Mouse (Mus musculus) C2C12 (cell line): ENCODE results near the gene Erc1.

Experiments used
- CTCF ChIP-seq: IDR thresholded peaks from one replicate; pipeline ENCODE4 v1.5.1; 2011; ENCODE audit not compliant: control insufficient read depth, insufficient read depth, insufficient read length
- MAX ChIP-seq: IDR thresholded peaks from one replicate; pipeline ENCODE4 v1.6.1; 2011; ENCODE audit warnings: mild to moderate bottlenecking, control low read depth
- MYOG ChIP-seq: IDR thresholded peaks from one replicate; pipeline ENCODE4 v1.6.1; 2011; ENCODE audit not compliant: control insufficient read depth, insufficient read length; ENCODE audit errors: extremely low read depth

GRCm38 (mm10) chr6:119662936-119663335 is 185.0 kb downstream of the Erc1 start:
- TF ChIP-seq CTCF (no peak), MYOG (no peak), MAX (no peak)
